Mouse (Mus musculus): Measurements from ENCODE around the gene Tapt1.
"Not testable (repeated sequence)": the region's sequence is repeated elsewhere in the genome, so short reads cannot be mapped to it uniquely, and the experiment has no call there.

Gene Tapt1

GRCm38 (mm10) chr5:44226521-44227461 lies at the start of gene Tapt1:
Gene Tapt1 (minus strand): TSS chr5:44226626.
- no peak for DNase-seq (ENCODE audit: low read depth, low spot score)

GRCm38 (mm10) chr5:44271564-44271963 lies 45.1 kb upstream of the Tapt1 start:
- DNase-seq (ENCODE audit: low read depth, low spot score), result no peak

DNA sequence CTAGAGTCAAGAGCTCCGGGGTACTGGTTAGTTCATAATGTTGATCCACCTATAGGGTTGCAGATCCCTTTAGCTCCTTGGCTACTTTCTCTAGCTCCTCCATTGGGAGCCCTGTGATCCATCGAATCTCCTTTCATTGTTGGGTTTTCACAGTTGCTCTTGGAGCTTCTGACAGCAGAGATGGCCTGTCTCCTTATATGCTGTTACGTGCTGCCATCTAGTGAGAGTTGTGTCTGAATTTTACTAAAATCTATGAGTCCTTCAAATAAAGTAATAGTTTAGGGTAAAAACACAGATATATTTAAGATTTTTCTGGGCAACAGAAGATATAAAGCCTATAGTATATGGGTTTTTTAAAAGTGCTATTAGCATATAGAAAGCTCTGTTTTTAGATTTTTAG lies 42.1 kb upstream of the Tapt1 start:
- DNase-seq (ENCODE audit: low read depth, low spot score), result not testable (repeated sequence)

GRCm38 (mm10) chr5:44261691-44262090 lies 35.3 kb upstream of the Tapt1 start:
- DNase-seq (ENCODE audit: low read depth, low spot score), result no peak

- no peak for DNase-seq (ENCODE audit: low read depth, low spot score)
Observed at GRCm38 (mm10) chr5:44261172-44261571, 34.7 kb upstream of the Tapt1 start.

GRCm38 (mm10) chr5:44259678-44260077 lies 33.3 kb upstream of the Tapt1 start:
- no peak for DNase-seq (ENCODE audit: low read depth, low spot score)

GRCm38 (mm10) chr5:44258163-44258562 lies 31.7 kb upstream of the Tapt1 start:
- no peak for DNase-seq (ENCODE audit: low read depth, low spot score)

DNA sequence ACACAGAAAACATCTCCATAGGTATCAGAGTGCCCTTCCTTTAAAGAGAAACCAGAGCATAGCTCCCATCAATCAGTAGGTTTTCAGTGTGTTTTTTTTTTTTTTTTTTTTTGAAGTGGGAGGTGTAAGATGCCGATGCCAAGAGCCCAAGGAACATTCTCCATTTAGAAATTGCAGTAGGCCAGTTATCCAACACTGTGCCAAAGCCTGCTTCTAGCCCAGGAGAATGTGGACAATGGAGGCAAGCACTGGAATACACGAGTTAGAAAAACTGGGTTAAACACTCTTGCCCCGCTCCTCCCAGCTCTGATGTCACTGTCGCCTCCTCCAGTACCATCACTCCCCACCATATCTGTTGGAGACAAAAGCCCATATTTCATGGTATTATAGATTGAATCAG lies 31.0 kb upstream of the Tapt1 start:
- no peak for DNase-seq (ENCODE audit: low read depth, low spot score)

DNA sequence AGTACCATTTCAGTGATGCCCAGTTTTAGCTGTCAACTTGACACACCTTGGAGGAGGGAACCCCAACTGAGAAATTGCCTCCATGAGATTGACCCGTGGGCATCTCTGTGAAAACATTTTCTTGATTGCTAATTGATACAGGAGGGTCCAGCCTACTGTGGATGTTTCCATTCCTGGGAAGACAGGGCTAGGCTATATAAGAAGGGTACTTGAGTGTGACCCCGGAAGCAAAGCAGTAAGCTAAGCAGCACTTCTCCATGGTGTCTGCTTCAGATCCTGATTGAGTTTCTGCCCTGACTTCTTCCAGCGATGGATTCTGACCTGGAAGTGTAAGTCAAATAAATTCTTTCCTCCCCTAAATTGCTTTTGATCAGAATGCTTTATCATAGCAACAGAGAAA lies 30.1 kb upstream of the Tapt1 start:
- no peak for DNase-seq (ENCODE audit: low read depth, low spot score)

DNA sequence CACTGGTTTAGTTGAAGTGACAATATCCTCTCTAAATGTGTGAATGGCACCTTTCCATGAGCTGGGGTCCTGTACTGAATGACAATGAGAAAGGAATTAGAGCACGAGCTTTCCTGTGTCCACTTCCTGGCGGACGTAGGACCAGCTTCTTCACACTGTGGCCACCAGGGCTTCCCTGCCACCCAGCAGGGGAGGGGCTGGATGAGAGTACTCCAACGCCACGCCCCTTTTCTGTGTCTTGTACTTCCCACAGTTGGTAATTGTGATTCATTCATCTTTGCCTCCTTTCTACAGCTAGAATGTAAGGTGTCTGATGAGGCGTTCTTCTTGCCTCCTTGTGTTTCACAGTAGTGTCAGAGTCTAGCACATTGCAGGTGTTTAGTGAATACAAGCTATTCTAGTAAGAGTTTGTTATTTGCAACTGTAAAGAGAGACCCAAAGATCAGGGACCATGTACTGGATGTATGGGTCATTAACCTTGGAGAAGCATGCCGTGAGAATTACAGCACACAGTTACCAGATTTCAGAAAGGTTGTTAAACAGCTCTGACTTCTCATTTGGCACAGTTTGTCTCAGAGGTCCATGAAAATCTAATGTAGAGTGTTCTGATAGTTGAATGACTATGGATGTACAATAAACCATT lies 29.5 kb upstream of the Tapt1 start:
- DNase-seq (ENCODE audit: low read depth, low spot score), result no peak

GRCm38 (mm10) chr5:44253449-44253848 lies 27.0 kb upstream of the Tapt1 start:
- DNase-seq (ENCODE audit: low read depth, low spot score), result no peak

DNA sequence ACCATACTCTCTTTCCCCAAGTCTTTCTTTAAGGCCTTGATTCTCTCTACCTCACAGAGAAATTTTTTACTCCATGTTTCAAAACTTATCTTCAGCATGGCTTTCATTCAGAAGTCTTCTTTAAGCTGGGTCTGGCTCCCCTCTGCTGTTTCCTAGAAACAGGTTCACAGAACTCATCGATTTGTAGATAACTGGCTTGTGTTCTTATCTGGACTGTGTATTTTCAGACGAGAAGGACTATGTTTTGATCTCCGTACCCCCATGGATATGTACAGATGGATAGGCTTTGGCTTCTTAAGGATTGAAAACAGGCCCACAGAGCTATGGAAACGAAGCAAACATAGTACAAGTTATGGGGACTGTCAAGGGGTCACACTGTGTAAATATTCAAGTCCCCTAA lies 26.0 kb upstream of the Tapt1 start:
- DNase-seq (ENCODE audit: low read depth, low spot score), result no peak

GRCm38 (mm10) chr5:44250211-44250955 lies 24.0 kb upstream of the Tapt1 start:
- DNase-seq (ENCODE audit: low read depth, low spot score), result no peak

GRCm38 (mm10) chr5:44249363-44249762 lies 22.9 kb upstream of the Tapt1 start:
- no peak for DNase-seq (ENCODE audit: low read depth, low spot score)

GRCm38 (mm10) chr5:44246493-44247217 lies 20.2 kb upstream of the Tapt1 start:
- no peak for DNase-seq (ENCODE audit: low read depth, low spot score)

DNA sequence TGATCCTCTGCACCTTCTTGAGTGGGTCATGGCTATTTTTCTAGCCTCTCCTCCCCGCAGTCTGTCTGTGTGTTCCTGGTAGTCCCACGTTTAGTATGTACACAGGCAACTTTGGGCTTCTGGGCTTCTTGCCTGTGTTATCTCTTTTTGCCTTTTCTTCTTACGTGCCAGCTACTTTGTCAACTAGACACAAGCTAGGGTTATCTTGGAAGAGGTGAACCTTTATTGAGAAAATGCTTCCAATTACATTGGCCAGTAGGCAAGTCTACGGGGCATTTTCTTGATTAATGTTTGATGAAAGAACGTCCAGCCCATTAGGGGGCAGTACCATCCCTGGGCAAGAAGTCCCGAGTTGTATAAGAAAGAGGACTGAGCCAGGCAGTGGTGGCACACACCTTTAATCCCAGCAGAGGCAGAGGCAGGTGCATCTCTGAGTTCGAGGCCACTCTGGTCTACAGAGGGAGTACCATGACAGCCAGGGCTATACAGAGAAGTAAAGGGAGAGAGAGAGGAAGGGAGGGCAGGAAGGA lies 18.5 kb upstream of the Tapt1 start:
- no peak for DNase-seq (ENCODE audit: low read depth, low spot score)

GRCm38 (mm10) chr5:44242828-44243227 lies 16.4 kb upstream of the Tapt1 start:
- DNase-seq (ENCODE audit: low read depth, low spot score), result no peak

GRCm38 (mm10) chr5:44241726-44242125 lies 15.3 kb upstream of the Tapt1 start:
- DNase-seq (ENCODE audit: low read depth, low spot score), result no peak

DNA sequence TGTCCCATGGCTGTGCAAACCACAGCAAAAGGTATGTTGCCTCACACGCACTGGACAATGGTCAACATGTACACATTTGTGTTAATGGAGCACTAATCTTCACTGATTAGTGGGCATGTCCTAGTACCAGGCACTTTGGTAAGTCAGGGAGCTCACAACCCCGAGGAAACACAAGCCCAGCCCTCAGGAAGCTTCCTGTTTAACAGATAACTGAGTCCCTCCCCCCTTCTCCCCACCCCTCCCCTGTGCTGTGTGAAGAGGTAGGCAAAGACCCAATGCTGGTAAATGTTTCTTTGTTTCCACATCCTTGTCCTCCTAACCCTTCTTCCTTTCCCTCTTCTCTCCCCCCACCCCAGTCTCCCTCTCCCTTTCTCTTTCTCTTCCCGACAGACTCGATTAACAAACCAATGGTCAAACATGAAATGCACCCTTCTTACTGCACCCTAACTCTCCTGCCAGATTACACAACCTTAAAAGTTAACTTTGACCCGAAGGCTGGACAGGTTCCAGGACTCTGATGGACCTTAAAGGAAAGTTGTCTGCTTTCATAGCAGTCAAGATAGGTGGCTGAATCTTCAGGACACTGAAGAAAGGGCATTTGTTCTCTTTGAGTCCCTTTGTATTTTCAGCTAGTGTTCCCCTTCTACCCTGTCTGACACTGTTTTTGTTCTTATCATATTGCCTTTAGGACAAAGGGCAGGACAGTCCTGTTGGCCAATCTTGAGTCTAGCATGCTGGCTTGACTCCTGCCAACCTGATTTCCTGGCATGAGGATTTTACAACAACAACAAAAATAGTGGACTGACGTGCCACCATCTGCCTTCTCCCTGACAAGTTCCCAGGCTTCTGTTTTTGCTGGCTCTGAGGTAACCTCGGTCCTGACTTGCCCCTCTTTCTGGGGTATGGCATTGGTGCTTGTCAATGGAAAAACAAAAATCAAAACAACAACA lies 13.0 kb upstream of the Tapt1 start:
- no peak for DNase-seq (ENCODE audit: low read depth, low spot score)

DNA sequence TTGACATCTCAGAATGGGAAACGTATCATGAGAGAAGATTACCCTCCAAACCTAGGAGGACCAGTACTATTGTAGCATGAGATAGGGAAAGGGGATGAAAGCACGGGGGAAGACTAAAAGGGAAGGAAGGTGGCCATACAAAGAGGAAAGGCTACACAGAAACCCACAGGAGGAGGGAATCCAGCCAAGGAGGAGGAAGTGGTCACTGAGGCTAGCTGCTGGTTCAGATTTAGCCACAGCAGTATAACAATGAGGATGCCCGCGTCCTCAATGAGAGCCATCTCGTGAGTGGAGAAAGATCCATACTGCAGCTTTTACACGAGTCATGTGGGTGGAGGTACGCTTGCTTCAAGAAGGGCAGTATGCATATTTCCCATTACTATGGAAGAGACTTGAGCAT lies 11.8 kb upstream of the Tapt1 start:
- DNase-seq (ENCODE audit: low read depth, low spot score), result no peak
